Mouse (Mus musculus): ENCODE measurements around the gene Cacnb2.

DNA sequence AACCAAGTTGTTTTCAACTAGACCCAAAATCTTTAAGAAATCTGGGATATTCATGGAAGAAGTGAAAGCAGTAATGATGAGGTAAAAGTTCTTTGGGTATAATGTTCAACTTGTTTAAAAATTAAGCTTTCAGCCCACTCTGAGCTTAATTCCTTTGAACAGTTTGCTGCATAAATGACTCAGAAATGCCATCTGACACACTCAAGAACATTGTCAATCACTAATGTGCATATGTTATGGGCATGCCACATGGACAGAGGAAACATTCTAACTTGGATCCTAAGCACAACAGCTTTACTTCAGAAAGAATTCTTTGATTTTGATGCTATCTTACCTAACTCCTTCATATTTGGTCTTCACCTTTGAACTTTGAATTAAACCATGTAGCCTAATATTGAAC, 81.3 kb downstream of the Cacnb2 start:
- TF ChIP-seq CTCF (IDR thresholded peaks at IDR 0.05; ENCODE audit: low read depth) (no peak), EP300 (optimal IDR thresholded peaks at IDR 0.05) (no peak)

All from stomach, postnatal 0 days (tissue).